Mouse (Mus musculus) kidney, postnatal 25 days (tissue): ENCODE data around the gene Acly.

Experiments used
- DNase-seq, 2 experiments: peaks; one replicate each; pipeline ENCODE4 v3.0.0; 2021; ENCODE audit warnings: mixed read lengths in 2 of 2

Gene Acly

GRCm38 (mm10) chr11:100505997-100506396, 21.8 kb downstream of the Acly start:
- DNase-seq: no peak

GRCm38 (mm10) chr11:100504990-100505660, 22.7 kb downstream of the Acly start:
- DNase-seq: no peak

GRCm38 (mm10) chr11:100501321-100501720, 26.5 kb downstream of the Acly start:
- no peak for DNase-seq

GRCm38 (mm10) chr11:100500651-100501050, 27.1 kb downstream of the Acly start:
- peak; percentile 44 to 71 for DNase-seq

- no peak for DNase-seq
Observed at GRCm38 (mm10) chr11:100500241-100500640, 27.6 kb downstream of the Acly start.

- DNase-seq: no peak
Observed at GRCm38 (mm10) chr11:100493771-100494170, 34.0 kb downstream of the Acly start.

GRCm38 (mm10) chr11:100490951-100491350, 36.8 kb downstream of the Acly start:
- no peak for DNase-seq

- DNase-seq: peak; percentile 54 to 64
Observed at GRCm38 (mm10) chr11:100485801-100486538, 41.8 kb downstream of the Acly start.

- DNase-seq: no peak
Observed at GRCm38 (mm10) chr11:100484461-100484860, 43.3 kb downstream of the Acly start.

GRCm38 (mm10) chr11:100479152-100479551, 48.6 kb downstream of the Acly start:
- no peak for DNase-seq

- DNase-seq: no peak
Observed at GRCm38 (mm10) chr11:100476281-100476680, 51.5 kb downstream of the Acly start.

GRCm38 (mm10) chr11:100472935-100473295, 54.9 kb downstream of the Acly start:
- no peak for DNase-seq

- peak; percentile 87 to 93 for DNase-seq
Observed at GRCm38 (mm10) chr11:100472197-100472934, 55.4 kb downstream of the Acly start, which contains the start of gene Klhl11. Gene Klhl11, minus strand, starts transcription at chr11:100472741.

GRCm38 (mm10) chr11:100471352-100472196, 56.2 kb downstream of the Acly start:
- no peak for DNase-seq

- no peak for DNase-seq
Observed at GRCm38 (mm10) chr11:100465833-100466232, 62.0 kb downstream of the Acly start.

GRCm38 (mm10) chr11:100465229-100465792, 62.5 kb downstream of the Acly start:
- no peak for DNase-seq

- DNase-seq: no peak
Observed at GRCm38 (mm10) chr11:100462699-100463098, 65.1 kb downstream of the Acly start.

GRCm38 (mm10) chr11:100457711-100458110, 70.1 kb downstream of the Acly start:
- no peak for DNase-seq

GRCm38 (mm10) chr11:100457247-100457646, 70.6 kb downstream of the Acly start:
- no peak for DNase-seq

- DNase-seq: peak; percentile 57 to 69
Observed at GRCm38 (mm10) chr11:100442625-100443024, 85.2 kb downstream of the Acly start.

- DNase-seq: no peak
Observed at GRCm38 (mm10) chr11:100441797-100442196, 86.0 kb downstream of the Acly start, which contains the start of the genes Nt5c3b and Klhl10. Gene Nt5c3b, minus strand, starts transcription at chr11:100441808. Gene Klhl10, plus strand, starts transcription at chr11:100441917.
